Mouse (Mus musculus) CH12.LX (cell line): Measurements from ENCODE around the gene Rarg. TPM values are rescaled to one million over a fixed set of nuclear protein-coding genes. Genes with fewer than 3 reads are reported as not detected.

Experiments
- DNase-seq: peaks from one replicate; pipeline ENCODE4 v3.0.0-alpha.2; 2013; ENCODE audit errors: extremely low read depth
- H3K27ac ChIP-seq: 2 replicates; pipeline ENCODE4 v1.5.1; 2012; ENCODE audit warnings: low read depth, mild to moderate bottlenecking, control low read depth, moderate library complexity; ENCODE audit not compliant: insufficient read depth
- H3K27me3 ChIP-seq: replicated peaks from 2 replicates; pipeline ENCODE3; 2012; ENCODE audit warnings: inconsistent platforms
- H3K36me3 ChIP-seq, 2 experiments: replicated peaks in 1 of 2; 2 replicates each; pipeline versions ENCODE3 to v1.6.1; 2012; ENCODE audit warnings: inconsistent platforms in 1 of 2, low read length in 1 of 2, mild to moderate bottlenecking in 1 of 2, mixed read lengths in 1 of 2, moderate library complexity in 1 of 2; ENCODE audit not compliant: control insufficient read depth in 1 of 2, insufficient read depth in 1 of 2
- H3K4me1 ChIP-seq, 2 experiments: 2 replicates each; pipeline ENCODE4 v1.6.1; 2012; ENCODE audit warnings: inconsistent platforms in 1 of 2, moderate library complexity in 1 of 2; ENCODE audit not compliant: insufficient read depth in 2 of 2, control insufficient read depth in 1 of 2
- H3K4me2 ChIP-seq: 2 replicates; pipeline ENCODE4 v1.6.1; 2012; ENCODE audit warnings: low read depth, mild to moderate bottlenecking, control low read depth; ENCODE audit not compliant: poor library complexity, insufficient read depth, severe bottlenecking
- H3K4me3 ChIP-seq, 3 experiments: fragments of 150-350 bp in 1 of 3; sonication (generic) in 1 of 3; replicated peaks in 1 of 3; 2 replicates each; pipeline versions ENCODE3 to v1.5.1; 2011 to 2012; ENCODE audit warnings: low read depth in 2 of 3, low read length in 2 of 3, mild to moderate bottlenecking in 2 of 3, moderate library complexity in 2 of 3, control low read depth in 1 of 3, improper control_type of control experiment in 1 of 3, inconsistent platforms in 1 of 3, mixed read lengths in 1 of 3; ENCODE audit not compliant: poor library complexity in 1 of 3
- H3K79me2 ChIP-seq: replicated peaks from 2 replicates; pipeline ENCODE4 v1.6.1; 2012; ENCODE audit warnings: mild to moderate bottlenecking, moderate library complexity; ENCODE audit not compliant: control insufficient read depth, poor library complexity, insufficient read depth, severe bottlenecking; ENCODE audit errors: extremely low read depth
- H3K9ac ChIP-seq: 2 replicates; pipeline ENCODE4 v1.6.1; 2012; ENCODE audit warnings: low read depth, mild to moderate bottlenecking, control low read depth, moderate library complexity; ENCODE audit not compliant: insufficient read depth
- H3K9me3 ChIP-seq: replicated peaks from 2 replicates; pipeline ENCODE3; 2012; ENCODE audit warnings: low read length, inconsistent platforms, mixed read lengths
- CHD2 ChIP-seq: IDR thresholded peaks from 2 replicates; pipeline ENCODE4 v1.6.1; 2011; ENCODE audit warnings: low read length, improper control_type of control experiment
- E2F4 ChIP-seq: IDR thresholded peaks from 2 replicates; pipeline ENCODE4 v1.6.1; 2011; ENCODE audit warnings: low read depth, low read length, improper control_type of control experiment; ENCODE audit not compliant: insufficient replicate concordance
- ETS1 ChIP-seq: conservative IDR thresholded peaks from 2 replicates; pipeline ENCODE4 v1.6.1; 2012; ENCODE audit warnings: low read depth, mild to moderate bottlenecking, inconsistent platforms, low read length, improper control_type of control experiment, moderate library complexity
- HCFC1 ChIP-seq: IDR thresholded peaks from 2 replicates; pipeline ENCODE4 v1.6.1; 2012; ENCODE audit warnings: low read depth, mild to moderate bottlenecking, inconsistent platforms, low read length, improper control_type of control experiment
- IRF4 ChIP-seq: IDR thresholded peaks from 2 replicates; pipeline ENCODE4 v1.6.1; 2014; ENCODE audit warnings: low read depth, mild to moderate bottlenecking, inconsistent platforms, low read length, improper control_type of control experiment
- JUN ChIP-seq: IDR thresholded peaks from 2 replicates; pipeline ENCODE4 v1.6.1; 2011; ENCODE audit warnings: low read depth, mild to moderate bottlenecking, low read length, improper control_type of control experiment, moderate library complexity; ENCODE audit not compliant: insufficient read depth
- MAX ChIP-seq: IDR thresholded peaks from 2 replicates; pipeline ENCODE4 v1.6.1; 2011; ENCODE audit warnings: low read length, improper control_type of control experiment
- MAZ ChIP-seq: IDR thresholded peaks from 2 replicates; pipeline ENCODE4 v1.6.1; 2012; ENCODE audit warnings: low read depth, mild to moderate bottlenecking, inconsistent platforms, low read length, improper control_type of control experiment, moderate library complexity
- MXI1 ChIP-seq: IDR thresholded peaks from 2 replicates; pipeline ENCODE4 v1.6.1; 2011; ENCODE audit warnings: mild to moderate bottlenecking, low read depth, low read length, improper control_type of control experiment
- MYC ChIP-seq: IDR thresholded peaks from 2 replicates; pipeline ENCODE4 v1.6.1; 2011; ENCODE audit warnings: low read depth, mild to moderate bottlenecking, improper control_type of control experiment, low read length
- NELFE ChIP-seq: IDR thresholded peaks from 2 replicates; pipeline ENCODE4 v1.6.1; 2011; ENCODE audit warnings: low read depth, low read length, improper control_type of control experiment
- NRF1 ChIP-seq: IDR thresholded peaks from 2 replicates; pipeline ENCODE4 v1.6.1; 2014; ENCODE audit warnings: low read depth, mild to moderate bottlenecking, inconsistent platforms, low read length, improper control_type of control experiment, moderate library complexity
- POLR2A ChIP-seq: IDR thresholded peaks from 2 replicates; pipeline ENCODE4 v1.6.1; 2011; ENCODE audit warnings: low read depth, mild to moderate bottlenecking, improper control_type of control experiment, low read length
- POLR2AphosphoS2 ChIP-seq: IDR thresholded peaks from 2 replicates; pipeline ENCODE4 v1.6.1; 2011; ENCODE audit warnings: low read depth, low read length, improper control_type of control experiment
- SIN3A ChIP-seq: IDR thresholded peaks from 2 replicates; pipeline ENCODE4 v1.6.1; 2012; ENCODE audit warnings: low read length, improper control_type of control experiment, inconsistent platforms
- SMC3 ChIP-seq: IDR thresholded peaks from 2 replicates; pipeline ENCODE4 v1.6.1; 2011; ENCODE audit warnings: low read depth, low read length, improper control_type of control experiment
- TBP ChIP-seq: conservative IDR thresholded peaks from 2 replicates; pipeline ENCODE4 v1.6.1; 2011; ENCODE audit warnings: low read depth, low read length, improper control_type of control experiment
- TCF12 ChIP-seq: IDR thresholded peaks from 2 replicates; pipeline ENCODE4 v1.6.1; 2014; ENCODE audit warnings: low read depth, mild to moderate bottlenecking, inconsistent platforms, low read length, improper control_type of control experiment
- USF2 ChIP-seq: conservative IDR thresholded peaks from 2 replicates; pipeline ENCODE4 v1.6.1; 2011; ENCODE audit warnings: low read depth, low read length, improper control_type of control experiment
- ZC3H11A ChIP-seq: IDR thresholded peaks from 2 replicates; pipeline ENCODE4 v1.6.1; 2012; ENCODE audit warnings: low read depth, mild to moderate bottlenecking, inconsistent platforms, low read length, improper control_type of control experiment
- ZKSCAN1 ChIP-seq: IDR thresholded peaks from 2 replicates; pipeline ENCODE4 v1.6.1; 2012; ENCODE audit warnings: low read depth, inconsistent platforms, low read length, improper control_type of control experiment, borderline replicate concordance
- dilution Hi-C: fragments of 300-500 bp; cut with MboI; formaldehyde crosslinking; loops from 2 replicates; pipeline ENCODE4 v1.14.3; 2020; ENCODE audit warnings: low sequenced_read_pairs; ENCODE audit not compliant: extremely low pct_unique_long_range_greater_than_20kb, extremely low pct_ligation_motif_present
- in situ Hi-C: fragments of 300-500 bp; cut with MboI; formaldehyde crosslinking; loops from 3 replicates; pipeline ENCODE4 v1.14.3; 2019; ENCODE audit warnings: low sequenced_read_pairs, low pct_ligation_motif_present, low pct_unique_long_range_greater_than_20kb, mixed read lengths
- polyA plus RNA-seq: library from polyadenylated mRNA; unstranded; fragments of >175 nt; gene quantifications from 2 replicates; pipeline ENCODE4 v1.2.1, GENCODE M21; 2012; ENCODE audit warnings: low read depth; ENCODE audit not compliant: insufficient read length
- total RNA-seq, 2 experiments: library from RNA; depleted of rRNA; stranded (reverse); fragments of 300-350 nt in 1 of 2; fragments of >200 nt in 1 of 2; gene quantifications; 2 replicates each; pipeline ENCODE4 v1.2.3; 2012 to 2014

Gene Rarg
- total and polyA plus RNA-seq, 3 experiments = 0.17 to 0.76 (median 0.64) TPM

GRCm38 (mm10) chr15:102233896-102234295 is 23.4 kb downstream of the Rarg start:
- Histone ChIP-seq H3K9ac (peak overlapping the region; percentile 55; the same call in 1 of the 2 replicates), H3K79me2 (no peaks in the 10 kb centered on the region), H3K27me3 (no peaks in the 10 kb centered on the region), H3K27ac (peak overlapping the region; percentile 64), H3K9me3 (no peaks in the 10 kb centered on the region), H3K36me3 (no peaks in the 10 kb centered on the region), H3K4me3 (peak overlapping the region; percentile 25 to 41 (median 34)), H3K4me2 (peak overlapping the region; percentile 52), H3K4me1 (peaks cover 38 to 65% of the 10 kb centered on the region in 2 experiments)
- dilution Hi-C loops = no loop called here
- TF ChIP-seq TCF12 = 0 out of 2 replicates have a peak, but pooled peaks have one; percentile 49
- TF ChIP-seq IRF4 = 0 out of 2 replicates have a peak, but pooled peaks have one; percentile 11
- TF ChIP-seq CHD2 = peak; percentile 73
- TF ChIP-seq ETS1 = peak; percentile 20; the same call in 1 of the 2 replicates
- TF ChIP-seq ZC3H11A = no peak
- TF ChIP-seq SIN3A = no peak
- in situ Hi-C loops = no loop called here
- DNase-seq = peak; percentile 65

GRCm38 (mm10) chr15:102232764-102233163 is 24.6 kb downstream of the Rarg start:
- no peak for TF ChIP-seq SMC3
- no peak for TF ChIP-seq MAX
- TF ChIP-seq POLR2AphosphoS2 = no peak
- TF ChIP-seq HCFC1 = no peak
- no peak for TF ChIP-seq NRF1
- TF ChIP-seq ZC3H11A = no peak
- no peak for TF ChIP-seq E2F4
- TF ChIP-seq JUN = no peak
- no peak for TF ChIP-seq MXI1
- TF ChIP-seq CHD2 = no peak
- no peak for TF ChIP-seq NELFE
- TF ChIP-seq ZKSCAN1 = no peak
- no peak for TF ChIP-seq MAZ
- no peak for TF ChIP-seq TBP
- no peak for TF ChIP-seq MYC
- TF ChIP-seq POLR2A = no peak
- no peak for TF ChIP-seq SIN3A
- TF ChIP-seq USF2 = no peak
- TF ChIP-seq, all 38 proteins: peak for 0
- H3K79me2 ChIP-seq = no peaks in the 10 kb centered on the region
- no peaks in the 10 kb centered on the region for H3K27me3 ChIP-seq
- H3K4me2 ChIP-seq = no peak overlapping the region
- dilution Hi-C loops = no loop called here
- H3K9ac ChIP-seq = no peak overlapping the region
- H3K4me1 ChIP-seq = peaks cover 36 to 60% of the 10 kb centered on the region in 2 experiments
- H3K27ac ChIP-seq = no peak overlapping the region
- no peaks in the 10 kb centered on the region for H3K36me3 ChIP-seq
- in situ Hi-C loops = no loop called here
- H3K4me3 ChIP-seq = no peak overlapping the region
- no peaks in the 10 kb centered on the region for H3K9me3 ChIP-seq
- DNase-seq = no peak
